Mouse (Mus musculus) olfactory bulb, adult 2 months (tissue): ENCODE results near the gene Gm17783.

Experiments
- CTCF ChIP-seq: fragments of 200-500 bp; IDR thresholded peaks from 2 replicates; pipeline ENCODE4 v1.5.1; 2012; ENCODE audit warnings: low read depth, mild to moderate bottlenecking, low read length, moderate library complexity; ENCODE audit not compliant: insufficient read depth
- POLR2A ChIP-seq: fragments of 200-500 bp; IDR thresholded peaks from 2 replicates; pipeline ENCODE4 v1.6.1; 2012; ENCODE audit warnings: mild to moderate bottlenecking, low read depth, low read length, moderate library complexity; ENCODE audit not compliant: insufficient read depth

- no peak for TF ChIP-seq CTCF
- no peak for TF ChIP-seq POLR2A
Observed at GRCm38 (mm10) chr16:45579883-45580282, 48.0 kb upstream of the Gm17783 start.
